Mouse (Mus musculus) CH12F3 (cell line): ENCODE measurements at regions not wholly inside any gene's neighbourhood (a gene's known extent, or its start where the extent isn't known, plus 50 kb on each side); places are given as distances from the start of the nearest gene placed in this dataset.

Experiments used
- in situ Hi-C: fragments of 300-500 bp; cut with MboI; formaldehyde crosslinking; loops from 2 replicates; pipeline ENCODE4 v1.14.3; 2020; ENCODE audit warnings: low sequenced_read_pairs

DNA sequence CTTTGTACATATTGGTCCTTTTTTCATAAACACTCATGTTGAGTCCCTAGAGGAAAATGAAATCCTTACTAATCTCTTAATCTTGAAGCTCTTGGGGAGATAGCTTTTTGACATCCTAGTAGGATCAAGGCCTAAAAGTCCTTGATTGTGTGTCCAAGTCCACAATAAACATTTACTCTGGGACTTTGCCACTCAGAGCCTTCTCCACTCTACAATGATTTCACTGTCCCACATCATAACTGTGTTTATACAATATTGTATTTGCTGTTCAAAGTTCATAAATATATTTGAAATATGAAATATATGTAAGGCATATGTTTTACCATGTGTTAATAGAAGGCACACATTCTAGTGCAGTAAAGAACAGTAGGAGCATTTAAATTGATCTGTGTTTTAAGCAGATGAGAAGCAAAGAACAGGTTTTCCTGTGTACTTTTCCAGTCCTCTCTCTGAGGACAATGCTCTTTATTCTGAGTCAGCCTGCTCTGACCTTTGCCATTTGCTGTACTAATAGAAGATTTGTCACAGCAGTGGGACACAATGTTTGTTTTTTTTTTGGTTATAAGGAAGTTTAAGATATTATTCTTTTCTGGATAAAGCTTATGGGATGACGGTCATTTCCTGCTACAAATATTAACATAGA, 130.7 kb upstream of the Gprin3 start:
- in situ Hi-C loops = no loop called here

- in situ Hi-C loops = no loop called here
Observed at GRCm38 (mm10) chr6:59537025-59537424, 110.9 kb upstream of the Gprin3 start.

DNA sequence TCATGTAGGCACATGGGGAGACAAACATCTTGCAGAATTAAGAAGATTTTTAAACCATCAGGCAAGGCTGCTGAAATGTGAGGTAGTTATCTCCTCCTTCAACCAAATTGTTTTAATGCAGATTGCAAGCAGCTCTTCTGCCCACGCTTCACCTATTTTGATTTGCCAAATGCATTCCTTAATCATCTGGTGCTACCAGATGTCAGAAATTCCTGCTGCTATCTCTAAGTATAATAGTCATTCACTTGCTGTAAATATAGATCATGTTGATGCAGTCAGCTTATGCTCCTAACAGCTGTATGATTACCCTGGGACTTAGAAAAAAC, 98.8 kb upstream of the Gprin3 start:
- in situ Hi-C loops = no loop called here

- in situ Hi-C loops = no loop called here
Observed at GRCm38 (mm10) chr6:59524095-59524939, 98.2 kb upstream of the Gprin3 start.

GRCm38 (mm10) chr6:59522960-59523359, 96.9 kb upstream of the Gprin3 start:
- in situ Hi-C loops = no loop called here

- in situ Hi-C loops = no loop called here
Observed at GRCm38 (mm10) chr6:59500818-59501217, 74.7 kb upstream of the Gprin3 start.

- in situ Hi-C loops = no loop called here
Observed at GRCm38 (mm10) chr6:59498800-59499199, 72.7 kb upstream of the Gprin3 start.

DNA sequence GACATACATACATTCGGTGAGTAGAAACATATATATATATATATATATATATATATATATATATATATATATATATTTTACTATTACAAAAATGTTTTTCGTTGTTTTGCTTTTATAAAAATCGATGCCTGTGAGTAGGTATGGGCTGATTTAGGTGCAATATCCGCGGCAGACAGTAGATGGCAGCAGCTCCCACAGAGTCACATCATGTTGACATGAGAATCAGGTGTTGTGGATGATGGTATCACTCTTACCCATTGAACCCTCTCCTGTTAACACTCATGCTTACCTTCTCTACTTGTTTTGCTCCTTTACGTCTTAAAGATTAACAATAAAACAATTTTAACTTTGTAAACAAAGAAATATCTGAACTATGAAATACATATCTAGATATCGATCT, 72.0 kb upstream of the Gprin3 start:
- in situ Hi-C loops = no loop called here

DNA sequence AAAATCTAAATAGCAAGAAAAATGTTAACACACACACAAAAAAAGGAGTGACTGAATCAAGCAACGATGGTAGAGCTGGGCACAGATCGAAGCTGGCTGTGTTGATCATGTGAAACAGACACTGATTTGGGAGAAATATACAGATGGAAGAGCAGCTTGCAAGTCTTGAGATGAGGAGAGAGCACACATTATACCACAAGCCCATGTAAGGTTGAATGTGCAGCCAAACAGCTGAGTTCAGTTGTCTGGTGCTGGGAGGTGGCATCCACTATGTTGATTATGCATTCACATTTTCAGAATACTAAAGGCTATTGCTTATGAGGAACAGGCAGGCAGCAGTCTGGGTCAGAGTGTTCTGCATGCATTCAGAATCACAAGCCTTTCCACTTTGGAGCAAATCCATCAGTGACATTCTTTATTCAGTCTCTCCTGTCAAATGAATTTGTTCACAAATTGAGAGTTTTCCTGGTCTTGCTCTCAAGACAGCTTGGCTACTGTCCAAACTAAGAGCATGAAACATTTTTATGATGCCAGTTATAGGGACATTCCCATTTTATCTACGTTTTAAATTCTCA, 63.0 kb upstream of the Gprin3 start:
- in situ Hi-C loops = no loop called here

- in situ Hi-C loops = no loop called here
Observed at GRCm38 (mm10) chr6:59488386-59488785, 62.3 kb upstream of the Gprin3 start.

DNA sequence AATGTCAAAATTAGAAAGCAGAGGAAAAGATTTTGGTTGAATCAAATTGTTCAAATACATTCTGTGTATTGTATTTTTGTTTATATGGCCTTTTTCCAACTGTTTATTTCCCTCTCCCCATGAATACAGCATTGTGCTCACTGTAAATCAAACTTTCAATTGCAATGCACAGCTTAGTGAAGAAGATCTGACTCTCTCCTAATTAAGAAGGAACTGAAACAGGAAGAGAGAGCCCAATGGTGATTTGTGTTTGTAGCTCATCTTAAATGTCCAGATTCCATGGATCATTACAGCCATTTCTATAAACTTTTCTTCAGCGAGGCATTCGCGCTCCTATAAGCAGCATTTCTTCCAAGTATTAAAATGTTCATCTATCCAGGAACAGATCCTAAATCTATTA, 57.9 kb upstream of the Gprin3 start:
- in situ Hi-C loops = loop anchor here (5.0 kb wide), 1 partner anchor 232 kb away; no protein-coding TSS in a partner anchor

DNA sequence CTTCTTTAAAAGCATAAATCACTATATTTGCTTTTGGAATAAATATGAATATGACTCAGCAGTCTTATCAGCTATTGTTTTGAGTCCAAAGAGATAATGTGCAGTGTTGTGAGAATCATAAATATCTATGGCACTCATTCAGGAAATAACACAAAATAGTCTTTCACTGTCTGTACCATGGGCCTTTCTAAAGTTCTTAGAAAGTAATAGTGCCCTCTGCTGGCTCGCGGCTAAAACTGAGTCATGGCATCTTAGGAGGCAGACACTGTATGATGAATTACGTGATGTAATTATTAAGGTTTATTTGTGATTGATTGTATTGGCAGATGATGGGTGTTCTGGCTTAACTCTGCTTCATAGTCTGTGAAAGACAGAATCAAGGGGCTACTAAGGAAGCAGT, 57.5 kb upstream of the Gprin3 start:
- in situ Hi-C loops = loop anchor here (5.0 kb wide), 1 partner anchor 231 kb away; no protein-coding TSS in a partner anchor
